Mouse (Mus musculus): ENCODE measurements at regions not wholly inside any gene's neighbourhood (a gene's known extent, or its start where the extent isn't known, plus 50 kb on each side); places are given as distances from the start of the nearest gene placed in this dataset.

- TF ChIP-seq CTCF (IDR thresholded peaks at IDR 0.05; ENCODE audit: extremely low read depth, insufficient read depth, low read length), result no peak
- TF ChIP-seq POLR2A (IDR thresholded peaks at IDR 0.05; ENCODE audit: extremely low read depth, insufficient read depth, low read length), result no peak
Measured at GRCm38 (mm10) chr8:128276475-128276874, 81.9 kb upstream of the Nrp1 start.

Data from cortical plate, adult 2 months (tissue).